Mouse (Mus musculus) intestine, embryonic 16.5 days (tissue): Measurements from ENCODE around the gene Nuak1. TPM values are rescaled to one million over a fixed set of nuclear protein-coding genes. Genes with fewer than 3 reads are reported as not detected.

ENCODE experiments used
- ATAC-seq: fragments of 200-750 bp; cut with Nextera tagmentation; 2 replicates; pipeline ENCODE4 v1.8.0; 2017; ENCODE audit warnings: moderate TSS enrichment, moderate library complexity
- H3K27ac ChIP-seq: fragments of 300-500 bp; sonication (generic); 2 replicates; pipeline ENCODE4 v1.5.1; 2014; ENCODE audit warnings: mild to moderate bottlenecking, low read length
- H3K27me3 ChIP-seq: fragments of 300-500 bp; sonication (generic); replicated peaks from 2 replicates; pipeline ENCODE4 v1.6.1; 2014; ENCODE audit warnings: low read length, control low read depth, mixed read lengths; ENCODE audit not compliant: control insufficient read depth, insufficient read depth
- H3K36me3 ChIP-seq: fragments of 300-500 bp; sonication (generic); 2 replicates; pipeline ENCODE4 v1.6.1; 2014; ENCODE audit warnings: low read length, control low read depth; ENCODE audit not compliant: control insufficient read depth, insufficient read depth
- H3K4me1 ChIP-seq: fragments of 300-500 bp; sonication (generic); 2 replicates; pipeline ENCODE4 v1.6.1; 2014; ENCODE audit warnings: low read length, control low read depth, mixed read lengths; ENCODE audit not compliant: control insufficient read depth, insufficient read depth
- H3K4me2 ChIP-seq: fragments of 300-500 bp; sonication (generic); 2 replicates; pipeline ENCODE4 v1.6.1; 2014; ENCODE audit warnings: low read depth, low read length, control low read depth
- H3K4me3 ChIP-seq: fragments of 300-500 bp; sonication (generic); 2 replicates; pipeline ENCODE4 v1.5.1; 2014; ENCODE audit warnings: mild to moderate bottlenecking, low read length
- H3K9ac ChIP-seq: fragments of 300-500 bp; sonication (generic); 2 replicates; pipeline ENCODE4 v1.6.1; 2014; ENCODE audit warnings: low read depth, low read length
- H3K9me3 ChIP-seq: fragments of 300-500 bp; sonication (generic); 2 replicates; pipeline ENCODE4 v1.6.1; 2016; ENCODE audit warnings: low read length, control low read depth; ENCODE audit not compliant: control insufficient read depth
- WGBS: fragments of 180-500 bp; shearing (Covaris S2); extraction: QIAGEN DNeasy Blood & Tissue Kit; methylation state at CpG from one replicate; pipeline ENCODE4 v1.1.7; 2014; 5-methylcytosine and 5-hydroxymethylcytosine counted together
- polyA plus RNA-seq: library from polyadenylated mRNA; unstranded; fragments of >200 nt; fragmentation: Nextera tagmentation; extraction: Ambion mirVana; gene quantifications from 2 replicates; pipeline ENCODE4 v1.2.1, GENCODE M21; 2015

The Nuak1 gene
- polyA plus RNA-seq, 1 experiment from 2014 or later, result 0.66 TPM

GRCm38 (mm10) chr10:84401189-84401588 lies 39.2 kb downstream of the Nuak1 start:
- no peak overlapping the region for H3K27ac ChIP-seq
- H3K9me3 ChIP-seq, result no peaks in the 10 kb centered on the region
- no peak overlapping the region for H3K4me3 ChIP-seq
- WGBS, result 63% methylated on average over 4 of the region's 4 CpGs
- no peaks in the 10 kb centered on the region for H3K36me3 ChIP-seq
- H3K9ac ChIP-seq, result no peak overlapping the region
- H3K4me2 ChIP-seq, result no peak overlapping the region
- H3K4me1 ChIP-seq, result 0 out of 2 replicates have a peak, but pooled peaks cover 2% of the 10 kb centered on the region
- ATAC-seq, result no peak
- H3K27me3 ChIP-seq, result no peaks in the 10 kb centered on the region

- WGBS, result 60% methylated on average over 7 of the region's 7 CpGs
- Histone ChIP-seq H3K4me2 (no peak overlapping the region), H3K4me3 (no peak overlapping the region), H3K9ac (no peak overlapping the region), H3K36me3 (no peaks in the 10 kb centered on the region), H3K27ac (no peak overlapping the region), H3K4me1 (0 out of 2 replicates have a peak, but pooled peaks cover 5% of the 10 kb centered on the region), H3K9me3 (no peaks in the 10 kb centered on the region), H3K27me3 (no peaks in the 10 kb centered on the region)
- no peak for ATAC-seq
These were observed 40.2 kb downstream of the Nuak1 start for GRCm38 (mm10) chr10:84400037-84400681.

- Histone ChIP-seq H3K27ac (no peak overlapping the region), H3K4me2 (no peak overlapping the region), H3K27me3 (no peaks in the 10 kb centered on the region), H3K4me1 (peaks cover 19% of the 10 kb centered on the region), H3K4me3 (no peak overlapping the region), H3K36me3 (no peaks in the 10 kb centered on the region), H3K9ac (no peak overlapping the region), H3K9me3 (no peaks in the 10 kb centered on the region)
- no peak for ATAC-seq
- WGBS, result 75% methylated on average over 4 of the region's 4 CpGs
These were observed 43.1 kb downstream of the Nuak1 start for GRCm38 (mm10) chr10:84397276-84397675.

GRCm38 (mm10) chr10:84395885-84396659 lies 44.3 kb downstream of the Nuak1 start:
- no peak overlapping the region for H3K9ac ChIP-seq
- no peak overlapping the region for H3K27ac ChIP-seq
- H3K4me1 ChIP-seq, result peaks cover 24% of the 10 kb centered on the region
- H3K27me3 ChIP-seq, result no peaks in the 10 kb centered on the region
- ATAC-seq, result peak; percentile 49
- no peak overlapping the region for H3K4me3 ChIP-seq
- H3K9me3 ChIP-seq, result no peaks in the 10 kb centered on the region
- 72% methylated on average over 8 of the region's 8 CpGs for WGBS
- no peaks in the 10 kb centered on the region for H3K36me3 ChIP-seq
- H3K4me2 ChIP-seq, result no peak overlapping the region

- no peak overlapping the region for H3K4me2 ChIP-seq
- H3K4me3 ChIP-seq, result no peak overlapping the region
- H3K4me1 ChIP-seq, result peaks cover 24% of the 10 kb centered on the region
- WGBS, result 76% methylated on average over 5 of the region's 5 CpGs
- H3K9me3 ChIP-seq, result no peaks in the 10 kb centered on the region
- H3K27ac ChIP-seq, result no peak overlapping the region
- ATAC-seq, result no peak
- no peak overlapping the region for H3K9ac ChIP-seq
- no peaks in the 10 kb centered on the region for H3K36me3 ChIP-seq
- H3K27me3 ChIP-seq, result no peaks in the 10 kb centered on the region
These were observed 45.1 kb downstream of the Nuak1 start for GRCm38 (mm10) chr10:84395259-84395658.

GRCm38 (mm10) chr10:84393881-84394280 lies 46.5 kb downstream of the Nuak1 start:
- Histone ChIP-seq H3K36me3 (no peaks in the 10 kb centered on the region), H3K9me3 (no peaks in the 10 kb centered on the region), H3K27ac (no peak overlapping the region), H3K4me2 (no peak overlapping the region), H3K4me3 (no peak overlapping the region), H3K27me3 (no peaks in the 10 kb centered on the region), H3K9ac (no peak overlapping the region), H3K4me1 (peaks cover 29% of the 10 kb centered on the region)
- no peak for ATAC-seq
- 54% methylated on average over 12 of the region's 12 CpGs for WGBS

- no peak overlapping the region for H3K4me3 ChIP-seq
- 64% methylated on average over 9 of the region's 9 CpGs for WGBS
- no peaks in the 10 kb centered on the region for H3K27me3 ChIP-seq
- peaks cover 34% of the 10 kb centered on the region for H3K4me1 ChIP-seq
- no peak; the same call in 1 of the 2 replicates for ATAC-seq
- H3K4me2 ChIP-seq, result no peak overlapping the region
- no peaks in the 10 kb centered on the region for H3K9me3 ChIP-seq
- no peaks in the 10 kb centered on the region for H3K36me3 ChIP-seq
- H3K9ac ChIP-seq, result no peak overlapping the region
- no peak overlapping the region for H3K27ac ChIP-seq
These were observed 47.0 kb downstream of the Nuak1 start for GRCm38 (mm10) chr10:84393405-84393804.

- Histone ChIP-seq H3K9me3 (no peaks in the 10 kb centered on the region), H3K4me2 (no peak overlapping the region), H3K27ac (peak overlapping the region; percentile 70), H3K9ac (peak overlapping the region; percentile 14), H3K36me3 (no peaks in the 10 kb centered on the region), H3K4me1 (peaks cover 40% of the 10 kb centered on the region), H3K27me3 (no peaks in the 10 kb centered on the region), H3K4me3 (no peak overlapping the region)
- no peak for ATAC-seq
- 69% methylated on average over 3 of the region's 3 CpGs for WGBS
These were observed 47.7 kb downstream of the Nuak1 start for GRCm38 (mm10) chr10:84392723-84393081.

- no peak for ATAC-seq
- Histone ChIP-seq H3K4me3 (no peak overlapping the region), H3K27me3 (no peaks in the 10 kb centered on the region), H3K9me3 (no peaks in the 10 kb centered on the region), H3K9ac (peak overlapping the region; percentile 14), H3K27ac (peak overlapping the region; percentile 70; the same call in 1 of the 2 replicates), H3K4me1 (peaks cover 40% of the 10 kb centered on the region), H3K4me2 (0 out of 2 replicates have a peak overlapping the region, but pooled peaks have one; percentile 20), H3K36me3 (no peaks in the 10 kb centered on the region)
- 20% methylated on average over 14 of the region's 14 CpGs for WGBS
These were observed 48.2 kb downstream of the Nuak1 start for GRCm38 (mm10) chr10:84392027-84392722.
